Mouse (Mus musculus) limb, embryonic 11.5 days (tissue): ENCODE results near the gene Cog2. TPM values are rescaled to one million over a fixed set of nuclear protein-coding genes. Genes with fewer than 3 reads are reported as not detected.

Experiments
- ATAC-seq: fragments of 200-750 bp; cut with Nextera tagmentation; 2 replicates; pipeline ENCODE4 v1.8.0; 2017; ENCODE audit warnings: low read depth; ENCODE audit not compliant: insufficient number of reproducible peaks, low FRiP score, low TSS enrichment
- DNase-seq: peaks from one replicate; pipeline ENCODE4 v3.0.0-alpha.2; 2015; ENCODE audit warnings: low spot score
- H3K27ac ChIP-seq: fragments of 300-500 bp; sonication (generic); replicated peaks from 2 replicates; pipeline ENCODE4 v1.5.1; 2014; ENCODE audit warnings: low read depth, mild to moderate bottlenecking, low read length
- H3K27me3 ChIP-seq: fragments of 300-500 bp; sonication (generic); 2 replicates; pipeline ENCODE4 v1.6.1; 2014; ENCODE audit warnings: mild to moderate bottlenecking, low read length, mixed read lengths; ENCODE audit not compliant: control insufficient read depth, insufficient read depth
- H3K36me3 ChIP-seq: fragments of 300-500 bp; sonication (generic); 2 replicates; pipeline ENCODE4 v1.6.1; 2014; ENCODE audit warnings: mild to moderate bottlenecking, low read length, moderate library complexity, mixed read lengths; ENCODE audit not compliant: control insufficient read depth, insufficient read depth
- H3K4me1 ChIP-seq: fragments of 300-500 bp; sonication (generic); 2 replicates; pipeline ENCODE4 v1.6.1; 2014; ENCODE audit warnings: low read length, mixed read lengths; ENCODE audit not compliant: control insufficient read depth, insufficient read depth
- H3K4me2 ChIP-seq: fragments of 300-500 bp; sonication (generic); 2 replicates; pipeline ENCODE4 v1.6.1; 2014; ENCODE audit warnings: low read depth, mild to moderate bottlenecking, moderate library complexity; ENCODE audit not compliant: severe bottlenecking
- H3K4me3 ChIP-seq: fragments of 300-500 bp; sonication (generic); 2 replicates; pipeline ENCODE4 v1.5.1; 2014; ENCODE audit warnings: low read depth, low read length
- H3K9ac ChIP-seq: fragments of 300-500 bp; sonication (generic); 2 replicates; pipeline ENCODE4 v1.6.1; 2014; ENCODE audit warnings: mild to moderate bottlenecking, low read length
- H3K9me3 ChIP-seq: fragments of 300-500 bp; sonication (generic); 2 replicates; pipeline ENCODE4 v1.6.1; 2016; ENCODE audit warnings: low read length; ENCODE audit not compliant: control insufficient read depth
- WGBS: fragments of 180-500 bp; shearing (Covaris S2); extraction: QIAGEN DNeasy Blood & Tissue Kit; methylation state at CpG from one replicate; pipeline ENCODE4 v1.1.7; 2014; 5-methylcytosine and 5-hydroxymethylcytosine counted together
- polyA plus RNA-seq: library from polyadenylated mRNA; unstranded; fragments of >200 nt; fragmentation: Nextera tagmentation; extraction: Ambion mirVana; gene quantifications from 2 replicates; pipeline ENCODE4 v1.2.1, GENCODE M21; 2014

Cog2 gene
- polyA plus RNA-seq, 1 experiment from 2014 or later = 38.9 TPM

- Histone ChIP-seq H3K27ac (no peak overlapping the region), H3K27me3 (no peaks in the 10 kb centered on the region), H3K9me3 (no peaks in the 10 kb centered on the region), H3K36me3 (no peaks in the 10 kb centered on the region; the same call in 1 of the 2 replicates), H3K4me3 (no peak overlapping the region), H3K9ac (no peak overlapping the region), H3K4me1 (no peaks in the 10 kb centered on the region), H3K4me2 (no peak overlapping the region)
- DNase-seq (no peak), ATAC-seq (no peak)
Observed at GRCm38 (mm10) chr8:124505626-124506025, 14.9 kb upstream of the Cog2 start.

- no peak overlapping the region for H3K9ac ChIP-seq
- no peaks in the 10 kb centered on the region for H3K9me3 ChIP-seq
- no peaks in the 10 kb centered on the region; the same call in 1 of the 2 replicates for H3K36me3 ChIP-seq
- 83% methylated on average over 8 of the region's 8 CpGs for WGBS
- DNase-seq (no peak), ATAC-seq (no peak)
- no peaks in the 10 kb centered on the region for H3K27me3 ChIP-seq
- H3K4me1 ChIP-seq = no peaks in the 10 kb centered on the region
- no peak overlapping the region for H3K4me3 ChIP-seq
- H3K27ac ChIP-seq = no peak overlapping the region
- no peak overlapping the region for H3K4me2 ChIP-seq
Observed at GRCm38 (mm10) chr8:124507572-124508320, 12.8 kb upstream of the Cog2 start.

- Histone ChIP-seq H3K27me3 (no peaks in the 10 kb centered on the region), H3K4me2 (no peak overlapping the region), H3K9me3 (no peaks in the 10 kb centered on the region), H3K4me3 (no peak overlapping the region), H3K27ac (no peak overlapping the region), H3K4me1 (no peaks in the 10 kb centered on the region), H3K36me3 (no peaks in the 10 kb centered on the region; the same call in 1 of the 2 replicates), H3K9ac (no peak overlapping the region)
- 85% methylated on average over 6 of the region's 6 CpGs for WGBS
- DNase-seq (no peak), ATAC-seq (no peak)
Observed at GRCm38 (mm10) chr8:124508321-124508695, 12.3 kb upstream of the Cog2 start.

- DNase-seq = no peak
- H3K9me3 ChIP-seq = no peaks in the 10 kb centered on the region
- no peak overlapping the region for H3K4me3 ChIP-seq
- no peak for ATAC-seq
- H3K27me3 ChIP-seq = no peaks in the 10 kb centered on the region
- WGBS = 77% methylated on average over 3 of the region's 3 CpGs
- no peak overlapping the region for H3K9ac ChIP-seq
- no peak overlapping the region for H3K4me2 ChIP-seq
- no peak overlapping the region for H3K27ac ChIP-seq
- no peaks in the 10 kb centered on the region for H3K4me1 ChIP-seq
- H3K36me3 ChIP-seq = no peaks in the 10 kb centered on the region
Observed at GRCm38 (mm10) chr8:124509156-124509555, 11.4 kb upstream of the Cog2 start.

GRCm38 (mm10) chr8:124516039-124516438 lies 4.5 kb upstream of the Cog2 start:
- Histone ChIP-seq H3K36me3 (no peaks in the 10 kb centered on the region), H3K9ac (no peak overlapping the region), H3K4me3 (no peak overlapping the region), H3K27ac (no peak overlapping the region), H3K4me1 (no peaks in the 10 kb centered on the region), H3K9me3 (no peaks in the 10 kb centered on the region), H3K4me2 (no peak overlapping the region), H3K27me3 (no peaks in the 10 kb centered on the region)
- DNase-seq (no peak), ATAC-seq (no peak)
- 65% methylated on average over 3 of the region's 3 CpGs for WGBS

- Histone ChIP-seq H3K4me3 (no peak overlapping the region), H3K4me2 (no peak overlapping the region), H3K9me3 (no peaks in the 10 kb centered on the region), H3K9ac (no peak overlapping the region), H3K27ac (no peak overlapping the region), H3K4me1 (peaks cover 3% of the 10 kb centered on the region; the same call in 1 of the 2 replicates), H3K27me3 (no peaks in the 10 kb centered on the region), H3K36me3 (no peaks in the 10 kb centered on the region)
- no peak for ATAC-seq
- DNase-seq = no peak
- 76% methylated on average over 6 of the region's 6 CpGs for WGBS
Observed at GRCm38 (mm10) chr8:124516525-124516924, 4.0 kb upstream of the Cog2 start.

GRCm38 (mm10) chr8:124517142-124517541 lies 3.4 kb upstream of the Cog2 start:
- Histone ChIP-seq H3K9ac (no peak overlapping the region), H3K4me3 (no peak overlapping the region), H3K9me3 (no peaks in the 10 kb centered on the region), H3K27ac (no peak overlapping the region), H3K4me2 (no peak overlapping the region), H3K36me3 (no peaks in the 10 kb centered on the region), H3K27me3 (no peaks in the 10 kb centered on the region), H3K4me1 (peaks cover 7% of the 10 kb centered on the region; the same call in 1 of the 2 replicates)
- WGBS = 72% methylated on average over 6 of the region's 6 CpGs
- ATAC-seq (no peak), DNase-seq (no peak)

GRCm38 (mm10) chr8:124521946-124522345 lies 1.4 kb downstream of the Cog2 start:
- 0 out of 2 replicates have a peak, but pooled peaks cover 2% of the 10 kb centered on the region for H3K36me3 ChIP-seq
- DNase-seq (no peak), ATAC-seq (no peak)
- H3K9me3 ChIP-seq = no peaks in the 10 kb centered on the region
- 93% methylated on average over 6 of the region's 6 CpGs for WGBS
- H3K4me1 ChIP-seq = peaks cover 7% of the 10 kb centered on the region; the same call in 1 of the 2 replicates
- H3K4me3 ChIP-seq = no peak overlapping the region
- H3K27me3 ChIP-seq = no peaks in the 10 kb centered on the region
- no peak overlapping the region for H3K4me2 ChIP-seq
- no peak overlapping the region for H3K9ac ChIP-seq
- no peak overlapping the region for H3K27ac ChIP-seq

- 0 out of 2 replicates have a peak, but pooled peaks cover 2% of the 10 kb centered on the region for H3K36me3 ChIP-seq
- H3K4me1 ChIP-seq = peaks cover 7% of the 10 kb centered on the region; the same call in 1 of the 2 replicates
- DNase-seq (no peak), ATAC-seq (no peak)
- no peak overlapping the region for H3K9ac ChIP-seq
- no peaks in the 10 kb centered on the region for H3K9me3 ChIP-seq
- WGBS = 95% methylated on average over 11 of the region's 11 CpGs
- no peak overlapping the region for H3K27ac ChIP-seq
- H3K4me3 ChIP-seq = no peak overlapping the region
- no peak overlapping the region for H3K4me2 ChIP-seq
- H3K27me3 ChIP-seq = no peaks in the 10 kb centered on the region
Observed at GRCm38 (mm10) chr8:124526261-124526660, 5.7 kb downstream of the Cog2 start.
